Mouse (Mus musculus) lung, adult 10 weeks (tissue): Measurements from ENCODE around the gene Olfr95. TPM values are rescaled to one million over a fixed set of nuclear protein-coding genes. Genes with fewer than 3 reads are reported as not detected.

Experiments
- polyA plus RNA-seq: library from polyadenylated mRNA; stranded (reverse); fragments of 350-450 nt; fragmentation: Illumina TruSeq; extraction: RNeasy Lipid Tissue Mini Kit (QIAGEN cat#74804); gene quantifications from one replicate; pipeline ENCODE4 v1.2.3, GENCODE M21; 2014; ENCODE audit warnings: low read depth, low replicate concordance; ENCODE audit not compliant: insufficient read depth

Olfr95 gene
- not detected for polyA plus RNA-seq

DNA sequence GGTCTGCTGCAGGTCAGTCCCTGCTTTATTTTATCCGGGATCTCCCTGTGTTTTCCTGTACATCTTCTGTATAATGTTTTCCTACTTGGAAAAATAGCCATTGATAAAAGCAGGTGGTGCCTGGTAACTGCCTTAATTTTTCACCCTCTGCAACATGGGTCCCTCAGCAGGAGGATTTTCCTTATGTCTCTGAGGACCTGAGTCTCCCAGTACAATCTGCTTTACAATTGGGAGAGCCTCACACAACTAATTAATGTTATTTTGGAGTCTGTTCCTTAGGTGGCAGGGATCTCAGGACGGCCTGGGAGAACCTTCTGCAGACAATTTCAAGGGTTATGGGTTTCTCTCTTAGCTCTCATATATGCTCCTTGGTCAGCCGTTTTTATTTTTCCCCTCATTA, at the start of gene Olfr95:
TSS of gene Olfr95 (minus strand) at position 101 of the 400 bp plus-strand sequence.

DNA sequence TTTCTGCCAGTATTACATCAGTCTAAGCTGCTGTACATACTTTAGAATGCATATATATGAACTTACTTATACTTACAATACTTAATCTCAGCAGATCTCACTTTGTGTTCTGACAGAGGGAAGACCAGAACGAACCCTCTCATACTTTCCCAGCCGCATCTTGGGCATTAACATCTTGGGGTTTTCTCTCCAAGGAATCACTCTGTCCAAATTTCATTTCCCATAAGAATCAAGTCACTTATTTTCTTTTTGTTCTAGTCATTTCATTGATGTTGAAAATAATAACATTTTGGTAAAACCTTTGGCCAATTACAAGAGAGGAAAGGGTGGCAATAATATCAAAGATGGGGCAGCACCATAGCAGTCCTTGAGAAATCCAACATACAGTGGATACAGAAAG, 24.3 kb upstream of the Olfr95 start, which contains the start of gene Olfr97:
TSS of gene Olfr97 (minus strand) at position 101 of the 400 bp plus-strand sequence.

DNA sequence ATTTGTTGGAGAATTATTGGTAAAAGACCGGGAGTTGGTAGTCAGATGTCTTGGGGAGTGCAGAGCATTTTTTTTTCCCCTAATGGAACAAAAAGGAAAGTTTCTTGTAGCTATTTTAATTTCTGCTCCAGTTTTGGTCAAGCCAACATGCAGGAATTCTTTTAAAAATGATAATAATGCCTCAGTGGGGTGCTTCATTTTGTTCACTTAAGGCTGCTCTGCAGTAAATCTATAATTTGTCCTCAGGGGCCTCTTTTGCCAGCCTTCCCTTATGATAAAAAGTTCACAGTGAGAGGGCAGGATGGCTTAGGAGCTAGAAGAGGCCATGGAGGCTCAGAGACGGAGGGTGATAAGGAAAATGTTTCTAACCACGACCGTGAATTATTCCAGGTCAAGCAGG, 6.9 kb upstream of the Olfr95 start, which contains the start of gene Olfr96:
TSS of gene Olfr96 (plus strand) at position 301 of the 400 bp plus-strand sequence.

DNA sequence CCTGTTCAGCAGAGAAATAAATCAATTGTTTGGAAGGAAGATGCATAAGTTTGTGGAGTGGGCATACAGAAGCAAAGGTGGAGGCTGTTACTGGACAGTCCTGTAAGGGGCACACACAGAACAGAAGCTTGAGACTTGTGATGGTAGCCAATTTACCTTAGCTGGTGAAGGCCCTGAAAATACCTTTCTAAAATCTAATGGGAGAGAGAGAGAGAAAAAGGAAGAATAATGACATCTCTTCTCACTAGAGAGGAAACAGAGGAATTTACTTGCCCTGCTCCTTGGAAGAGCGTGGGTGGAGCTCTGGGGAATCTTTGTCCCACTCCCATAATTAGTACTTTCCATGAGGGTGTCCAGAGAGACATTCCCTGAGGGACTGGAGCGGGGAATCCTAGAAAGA, 12.0 kb downstream of the Olfr95 start, which contains the start of gene Olfr94:
TSS of gene Olfr94 (minus strand) at position 101 of the 400 bp plus-strand sequence.

DNA sequence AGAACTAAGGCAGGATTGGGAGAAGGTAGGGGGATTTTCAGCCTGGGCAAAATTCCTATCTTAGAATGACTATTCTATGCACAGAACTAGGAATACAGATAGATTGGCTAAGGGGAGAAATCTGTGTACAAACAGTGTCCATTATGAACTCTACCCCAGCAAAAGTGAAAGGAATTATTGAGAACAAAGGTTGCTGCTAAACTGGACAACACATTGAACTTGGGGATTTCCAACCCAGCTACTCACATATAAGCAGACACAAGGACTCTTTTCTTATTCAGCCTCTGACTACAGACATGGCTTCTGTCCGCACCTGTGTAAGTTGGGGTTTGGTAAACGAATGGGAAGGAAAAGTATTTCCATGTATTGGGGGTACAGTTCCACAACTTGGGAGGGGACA, 19.3 kb downstream of the Olfr95 start, which contains the start of gene Ubd:
TSS of gene Ubd (plus strand) at position 237 of the 400 bp plus-strand sequence.

DNA sequence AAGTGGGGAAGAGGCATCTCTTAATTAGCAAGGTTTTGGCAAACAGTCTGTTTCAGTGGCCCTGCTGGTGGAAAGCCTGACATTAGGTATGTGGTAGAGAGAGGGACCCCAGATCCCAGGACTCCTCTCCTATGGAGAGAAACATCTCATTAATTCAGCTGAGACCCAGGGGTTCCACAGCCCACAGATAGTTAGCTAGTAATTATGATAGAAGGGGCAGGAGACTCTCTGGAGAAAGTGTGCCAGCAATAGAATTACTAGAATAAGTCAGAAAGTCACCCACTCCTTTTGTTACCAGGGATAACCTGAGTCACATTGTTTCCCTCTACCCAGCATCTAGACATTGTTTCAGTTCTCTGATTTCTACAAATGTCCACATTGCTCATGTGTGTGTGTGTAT, 51.5 kb downstream of the Olfr95 start, which contains the start of gene Olfr93:
TSS of gene Olfr93 (minus strand) at position 101 of the 400 bp plus-strand sequence.

Other genes with a start within 250 kb of the Olfr95 start
- gene 2410137M14Rik, start 231.9 kb downstream of the Olfr95 start, polyA plus RNA-seq = not detected
- gene H2-M5, start 223.6 kb downstream of the Olfr95 start, polyA plus RNA-seq = 0.42 TPM
- 7.6 TPM for gene Zfp57, start 212.0 kb downstream of the Olfr95 start, polyA plus RNA-seq
- gene Mog, start 189.7 kb downstream of the Olfr95 start, polyA plus RNA-seq = not detected
- gene Gabbr1, start 167.2 kb downstream of the Olfr95 start, polyA plus RNA-seq = 13.0 TPM
- not detected for gene Olfr90, start 124.6 kb downstream of the Olfr95 start, polyA plus RNA-seq
- not detected for gene Olfr91, start 114.8 kb downstream of the Olfr95 start, polyA plus RNA-seq
- not detected for gene Olfr92, start 93.0 kb downstream of the Olfr95 start, polyA plus RNA-seq
- gene Olfr93, start 51.6 kb downstream of the Olfr95 start, polyA plus RNA-seq = not detected
- 0.45 TPM for gene Ubd, start 19.2 kb downstream of the Olfr95 start, polyA plus RNA-seq
- gene Olfr94, start 12.1 kb downstream of the Olfr95 start, polyA plus RNA-seq = not detected
- gene Olfr96, start 7.0 kb upstream of the Olfr95 start, polyA plus RNA-seq = not detected
- not detected for gene Olfr97, start 24.2 kb upstream of the Olfr95 start, polyA plus RNA-seq
- not detected for gene Olfr98, start 50.6 kb upstream of the Olfr95 start, polyA plus RNA-seq
- 21.8 TPM for gene H2-M3, start 57.1 kb upstream of the Olfr95 start, polyA plus RNA-seq
- gene Olfr99, start 70.3 kb upstream of the Olfr95 start, polyA plus RNA-seq = not detected
- gene Olfr101, start 91.2 kb upstream of the Olfr95 start, polyA plus RNA-seq = not detected
- not detected for gene Olfr102, start 103.9 kb upstream of the Olfr95 start, polyA plus RNA-seq
- not detected for gene Olfr103, start 126.6 kb upstream of the Olfr95 start, polyA plus RNA-seq
- not detected for gene Olfr104-ps, start 146.5 kb upstream of the Olfr95 start, polyA plus RNA-seq
- not detected for gene Olfr105-ps, start 165.9 kb upstream of the Olfr95 start, polyA plus RNA-seq
- not detected for gene Olfr106-ps, start 177.3 kb upstream of the Olfr95 start, polyA plus RNA-seq
- not detected for gene Olfr107, start 186.1 kb upstream of the Olfr95 start, polyA plus RNA-seq
- gene Olfr108, start 232.4 kb upstream of the Olfr95 start, polyA plus RNA-seq = not detected
- gene Olfr109, start 245.8 kb upstream of the Olfr95 start, polyA plus RNA-seq = not detected